Mouse (Mus musculus) midbrain, embryonic 14.5 days (tissue): ENCODE measurements at regions not wholly inside any gene's neighbourhood (a gene's known extent, or its start where the extent isn't known, plus 50 kb on each side); places are given as distances from the start of the nearest gene placed in this dataset.

ENCODE experiments used
- ATAC-seq: fragments of 200-750 bp; cut with Nextera tagmentation; 2 replicates; pipeline ENCODE4 v1.8.0; 2017; ENCODE audit warnings: moderate number of reproducible peaks, moderate library complexity; ENCODE audit not compliant: low FRiP score, low TSS enrichment
- DNase-seq: peaks from one replicate; pipeline ENCODE4 v3.0.0-alpha.2; 2015
- H3K27ac ChIP-seq: fragments of 300-500 bp; sonication (generic); replicated peaks from 2 replicates; pipeline ENCODE4 v1.5.1; 2014; ENCODE audit warnings: mild to moderate bottlenecking, low read depth, low read length, moderate library complexity
- H3K27me3 ChIP-seq: fragments of 300-500 bp; sonication (generic); 2 replicates; pipeline ENCODE4 v1.6.1; 2014; ENCODE audit warnings: low read length, control low read depth, mixed read lengths; ENCODE audit not compliant: control insufficient read depth, insufficient read depth
- H3K36me3 ChIP-seq: fragments of 300-500 bp; sonication (generic); 2 replicates; pipeline ENCODE4 v1.6.1; 2014; ENCODE audit warnings: low read length, control low read depth; ENCODE audit not compliant: control insufficient read depth, insufficient read depth
- H3K4me1 ChIP-seq: fragments of 300-500 bp; sonication (generic); 2 replicates; pipeline ENCODE4 v1.6.1; 2014; ENCODE audit warnings: mild to moderate bottlenecking, antibody characterized with exemption, low read length, control low read depth; ENCODE audit not compliant: control insufficient read depth, insufficient read depth
- H3K4me2 ChIP-seq: fragments of 300-500 bp; sonication (generic); 2 replicates; pipeline ENCODE4 v1.6.1; 2014; ENCODE audit warnings: mild to moderate bottlenecking, low read length, moderate library complexity
- H3K4me3 ChIP-seq: fragments of 300-500 bp; sonication (generic); replicated peaks from 2 replicates; pipeline ENCODE4 v1.5.1; 2014; ENCODE audit warnings: low read depth, low read length
- H3K9ac ChIP-seq: fragments of 300-500 bp; sonication (generic); replicated peaks from 2 replicates; pipeline ENCODE4 v1.6.1; 2014; ENCODE audit warnings: mild to moderate bottlenecking, low read length, moderate library complexity
- H3K9me3 ChIP-seq: fragments of 300-500 bp; sonication (generic); 2 replicates; pipeline ENCODE4 v1.6.1; 2016; ENCODE audit warnings: low read length, control low read depth, mixed read lengths; ENCODE audit not compliant: control insufficient read depth
- WGBS: fragments of 180-500 bp; shearing (Covaris S2); extraction: QIAGEN DNeasy Blood & Tissue Kit; methylation state at CpG from one replicate; pipeline ENCODE4 v1.1.7; 2014; 5-methylcytosine and 5-hydroxymethylcytosine counted together

DNA sequence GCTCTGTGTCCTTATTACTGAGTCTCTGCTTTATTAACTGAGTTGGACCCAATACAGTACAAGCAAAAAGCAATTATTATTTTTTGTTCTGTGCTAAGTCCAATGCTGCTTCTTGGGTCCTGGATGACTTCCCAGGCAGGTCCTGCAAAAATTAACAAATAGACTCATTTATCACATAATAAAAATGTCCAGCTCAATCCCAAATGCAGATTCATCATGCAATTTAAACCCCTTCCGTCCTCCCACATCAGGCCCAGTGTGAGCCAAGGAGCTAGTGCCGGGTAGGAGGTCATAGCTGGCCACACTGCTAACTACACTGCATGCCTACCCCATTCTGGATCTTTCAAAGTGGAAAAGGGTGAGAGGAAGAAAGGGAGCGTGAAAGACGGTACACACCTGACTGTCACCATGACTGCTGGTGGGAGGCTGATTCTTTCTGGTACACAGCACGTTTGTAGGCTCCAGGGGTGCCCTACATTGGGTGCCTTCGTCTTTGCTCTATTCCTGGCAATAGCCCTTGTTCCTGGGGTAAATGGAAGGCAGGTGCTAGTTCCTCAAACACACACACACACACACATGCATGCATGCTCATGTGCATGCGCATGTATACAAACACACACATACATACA, 515.7 kb upstream of the Gm19410 start:
- H3K4me1 ChIP-seq = no peaks in the 10 kb centered on the region
- H3K9ac ChIP-seq = no peak overlapping the region
- H3K27ac ChIP-seq = no peak overlapping the region
- 88% methylated on average over 7 of the region's 7 CpGs for WGBS
- no peaks in the 10 kb centered on the region for H3K9me3 ChIP-seq
- ATAC-seq = no peak
- no peak overlapping the region for H3K4me3 ChIP-seq
- no peaks in the 10 kb centered on the region for H3K27me3 ChIP-seq
- H3K36me3 ChIP-seq = no peaks in the 10 kb centered on the region
- H3K4me2 ChIP-seq = no peak overlapping the region
- no peak for DNase-seq

- H3K4me2 ChIP-seq = no peak overlapping the region
- 74% methylated on average over 4 of the region's 4 CpGs for WGBS
- no peaks in the 10 kb centered on the region for H3K27me3 ChIP-seq
- H3K36me3 ChIP-seq = no peaks in the 10 kb centered on the region
- H3K27ac ChIP-seq = no peak overlapping the region
- no peak for DNase-seq
- ATAC-seq = no peak
- H3K4me3 ChIP-seq = no peak overlapping the region
- no peaks in the 10 kb centered on the region for H3K9me3 ChIP-seq
- H3K9ac ChIP-seq = no peak overlapping the region
- H3K4me1 ChIP-seq = no peaks in the 10 kb centered on the region
These were observed 514.9 kb upstream of the Gm19410 start for GRCm38 (mm10) chr8:35250641-35251040.

- no peaks in the 10 kb centered on the region for H3K9me3 ChIP-seq
- no peaks in the 10 kb centered on the region for H3K36me3 ChIP-seq
- H3K27me3 ChIP-seq = no peaks in the 10 kb centered on the region
- H3K9ac ChIP-seq = no peak overlapping the region
- 89% methylated on average over 4 of the region's 4 CpGs for WGBS
- no peak for DNase-seq
- no peak overlapping the region for H3K4me3 ChIP-seq
- no peak overlapping the region for H3K4me2 ChIP-seq
- H3K4me1 ChIP-seq = no peaks in the 10 kb centered on the region
- ATAC-seq = no peak
- H3K27ac ChIP-seq = no peak overlapping the region
These were observed 511.6 kb upstream of the Gm19410 start for GRCm38 (mm10) chr8:35253946-35254345.

- no peaks in the 10 kb centered on the region for H3K4me1 ChIP-seq
- no peak overlapping the region for H3K27ac ChIP-seq
- H3K9ac ChIP-seq = no peak overlapping the region
- WGBS = 89% methylated on average over 2 of the region's 2 CpGs
- DNase-seq (no peak), ATAC-seq (no peak)
- H3K9me3 ChIP-seq = no peaks in the 10 kb centered on the region
- H3K27me3 ChIP-seq = no peaks in the 10 kb centered on the region
- H3K4me3 ChIP-seq = no peak overlapping the region
- no peak overlapping the region for H3K4me2 ChIP-seq
- H3K36me3 ChIP-seq = no peaks in the 10 kb centered on the region
These were observed 510.3 kb upstream of the Gm19410 start for GRCm38 (mm10) chr8:35255327-35255726.

DNA sequence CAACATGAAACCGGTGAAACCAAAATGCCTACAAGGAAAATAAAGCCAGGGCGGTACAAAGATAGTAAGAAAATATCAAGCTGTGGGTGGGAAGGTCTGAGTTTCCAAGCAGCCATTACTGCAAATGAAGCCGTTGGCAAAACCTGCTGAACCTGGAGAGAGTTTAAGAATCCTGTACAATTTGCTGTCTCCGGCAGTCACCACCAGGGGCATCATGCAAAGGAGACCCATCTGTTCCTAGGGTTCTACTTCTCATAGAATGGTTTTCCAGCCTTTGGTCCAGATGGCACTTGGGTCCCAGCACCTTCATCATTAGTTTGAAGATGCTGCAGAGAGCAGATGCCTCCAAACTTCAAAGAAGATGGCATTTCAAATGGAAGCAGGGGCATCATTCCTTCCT, 508.6 kb upstream of the Gm19410 start:
- no peaks in the 10 kb centered on the region for H3K9me3 ChIP-seq
- no peak overlapping the region for H3K9ac ChIP-seq
- no peaks in the 10 kb centered on the region for H3K36me3 ChIP-seq
- 61% methylated on average over 4 of the region's 4 CpGs for WGBS
- H3K4me2 ChIP-seq = no peak overlapping the region
- DNase-seq (no peak), ATAC-seq (no peak)
- H3K4me1 ChIP-seq = no peaks in the 10 kb centered on the region
- no peak overlapping the region for H3K4me3 ChIP-seq
- H3K27me3 ChIP-seq = no peaks in the 10 kb centered on the region
- H3K27ac ChIP-seq = no peak overlapping the region

- Histone ChIP-seq H3K4me1 (no peaks in the 10 kb centered on the region), H3K36me3 (no peaks in the 10 kb centered on the region), H3K4me3 (no peak overlapping the region), H3K27me3 (no peaks in the 10 kb centered on the region), H3K27ac (no peak overlapping the region), H3K9ac (no peak overlapping the region), H3K4me2 (no peak overlapping the region), H3K9me3 (no peaks in the 10 kb centered on the region)
- ATAC-seq (no peak), DNase-seq (no peak)
- WGBS = 76% methylated on average over 5 of the region's 5 CpGs
These were observed 497.4 kb upstream of the Gm19410 start for GRCm38 (mm10) chr8:35268221-35268620.

DNA sequence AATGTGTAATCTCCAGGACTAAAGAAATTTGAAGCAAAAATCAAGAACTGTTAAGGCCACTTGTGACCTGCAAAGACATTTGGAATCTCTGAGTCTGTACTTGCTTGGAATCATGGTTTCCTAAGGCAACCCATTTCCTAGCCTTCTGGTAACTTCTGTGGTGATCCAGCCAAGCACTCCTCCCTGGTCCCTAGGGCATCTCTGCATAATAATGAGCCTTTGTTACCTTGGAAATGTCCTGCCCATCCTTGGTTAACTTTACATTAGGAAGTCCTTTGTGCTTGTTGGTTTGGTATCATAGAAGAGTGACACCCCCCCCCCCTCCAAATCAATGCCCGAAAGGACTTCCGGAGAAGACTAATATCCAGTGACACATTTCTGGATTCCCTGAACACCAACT, 496.6 kb upstream of the Gm19410 start:
- no peaks in the 10 kb centered on the region for H3K9me3 ChIP-seq
- H3K4me1 ChIP-seq = no peaks in the 10 kb centered on the region
- H3K27me3 ChIP-seq = no peaks in the 10 kb centered on the region
- H3K4me2 ChIP-seq = no peak overlapping the region
- no peak overlapping the region for H3K9ac ChIP-seq
- no peaks in the 10 kb centered on the region for H3K36me3 ChIP-seq
- 99% methylated on average over 2 of the region's 2 CpGs for WGBS
- no peak for ATAC-seq
- H3K27ac ChIP-seq = no peak overlapping the region
- no peak overlapping the region for H3K4me3 ChIP-seq
- no peak for DNase-seq

DNA sequence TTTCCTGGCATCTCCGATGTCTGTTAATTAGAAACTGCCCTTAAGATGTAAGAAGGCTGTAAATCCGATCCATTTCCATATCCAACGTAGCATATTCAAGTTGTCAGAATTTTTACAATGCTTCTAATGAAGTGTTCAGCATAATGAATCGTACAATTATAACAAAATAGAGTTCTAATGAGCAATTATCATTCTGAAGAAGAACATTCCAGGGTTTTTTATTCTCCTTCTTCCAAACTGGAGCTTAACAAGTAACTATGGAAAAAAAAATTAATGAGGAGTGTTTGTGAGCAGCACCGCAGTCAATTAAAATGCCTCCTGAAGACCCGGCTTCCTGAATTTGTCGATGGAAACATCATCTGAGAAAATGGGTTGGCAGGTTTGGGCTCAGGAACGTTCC, 489.6 kb upstream of the Gm19410 start:
- Histone ChIP-seq H3K27ac (no peak overlapping the region), H3K4me2 (no peak overlapping the region), H3K27me3 (no peaks in the 10 kb centered on the region), H3K9me3 (no peaks in the 10 kb centered on the region), H3K4me1 (no peaks in the 10 kb centered on the region), H3K9ac (no peak overlapping the region), H3K4me3 (no peak overlapping the region), H3K36me3 (no peaks in the 10 kb centered on the region)
- WGBS = 87% methylated on average over 8 of the region's 8 CpGs
- DNase-seq (no peak), ATAC-seq (no peak)

DNA sequence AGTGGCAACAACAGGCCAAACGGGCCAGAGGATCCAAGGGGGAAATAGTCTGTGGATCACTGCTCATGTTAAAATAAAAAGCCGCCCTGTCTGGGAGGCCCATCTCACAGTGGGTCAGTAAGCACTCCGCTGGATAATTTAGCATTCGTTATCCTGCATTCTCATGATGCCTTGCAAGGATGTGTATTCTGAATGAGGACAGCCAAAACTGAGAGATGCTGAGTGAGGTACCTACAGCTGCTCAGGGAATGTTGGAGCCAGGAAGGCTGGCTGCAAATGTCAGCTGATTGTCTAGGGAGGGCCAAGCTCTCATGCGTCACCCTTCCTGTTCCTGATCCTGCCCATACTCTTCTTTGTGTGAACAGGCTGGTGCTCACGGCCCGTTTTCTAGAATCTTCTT, 489.1 kb upstream of the Gm19410 start:
- no peaks in the 10 kb centered on the region for H3K27me3 ChIP-seq

More for the DNA sequence above, 489.1 kb upstream of the Gm19410 start:
- no peak overlapping the region for H3K4me3 ChIP-seq
- H3K9me3 ChIP-seq = no peaks in the 10 kb centered on the region
- no peak overlapping the region for H3K27ac ChIP-seq
- no peaks in the 10 kb centered on the region for H3K4me1 ChIP-seq
- no peak overlapping the region for H3K4me2 ChIP-seq
- no peak for ATAC-seq
- DNase-seq = no peak
- WGBS = 87% methylated on average over 7 of the region's 7 CpGs
- no peaks in the 10 kb centered on the region for H3K36me3 ChIP-seq
- no peak overlapping the region for H3K9ac ChIP-seq
